Mouse (Mus musculus): Measurements from ENCODE around the gene Tnfrsf4. TPM values are rescaled to one million over a fixed set of nuclear protein-coding genes. Genes with fewer than 3 reads are reported as not detected.

Gene Tnfrsf4
- polyA plus RNA-seq, 1 experiment from 2014 or later, result 0.47 TPM

DNA sequence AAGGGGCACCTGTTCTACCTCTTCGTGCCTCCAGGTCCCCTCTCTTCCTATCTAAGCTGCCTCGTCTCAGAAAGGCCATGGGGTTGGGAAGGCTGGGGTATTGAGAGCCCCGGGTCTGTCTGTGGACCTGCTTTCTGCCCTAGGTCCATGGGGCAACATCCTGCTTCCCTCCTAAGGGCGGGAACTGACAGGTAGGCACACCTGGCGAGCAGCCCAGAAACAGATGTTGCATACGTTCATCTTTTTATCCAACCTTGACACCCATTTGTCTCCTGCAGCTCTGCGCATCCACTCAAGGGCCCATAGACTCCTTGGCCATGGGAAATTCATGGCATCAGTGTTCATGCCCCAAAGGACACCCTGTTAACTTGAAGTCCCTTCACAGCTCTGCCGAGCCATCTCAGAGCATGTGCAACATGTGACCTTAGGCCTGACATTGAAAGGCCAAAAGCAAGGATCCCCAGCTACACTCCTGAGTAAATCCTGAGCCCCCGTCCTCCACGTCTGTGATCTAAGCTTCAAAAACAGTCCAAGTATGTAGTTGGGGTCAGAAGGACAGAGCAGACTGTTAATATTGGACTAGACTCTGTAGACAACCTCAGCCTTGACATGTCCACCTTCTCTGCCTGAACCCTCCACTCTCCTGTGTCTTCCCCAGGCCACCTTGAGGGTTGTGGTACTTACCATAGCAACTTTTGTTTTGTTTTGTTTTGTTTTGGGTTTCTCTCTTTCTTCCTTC, 51.7 kb downstream of the Tnfrsf4 start:
- 93% methylated on average over 10 of the region's 10 CpGs for WGBS (ENCODE audit: missing documents)
- Histone ChIP-seq H3K36me3 (ENCODE audit: inconsistent target) (no peaks in the 10 kb centered on the region), H3K4me3 (ENCODE audit: inconsistent target) (no peak overlapping the region), H3K27ac (no peak overlapping the region), H3K79me2 (ENCODE audit: inconsistent target) (no peaks in the 10 kb centered on the region)

Other genes with a start within 250 kb of the Tnfrsf4 start
- 0.09 to 0.10 TPM in 2 of 3 replicates, not detected in the other for gene Vwa1, start 239.1 kb upstream of the Tnfrsf4 start, polyA plus RNA-seq (2018)
- gene Tmem88b, start 228.0 kb upstream of the Tnfrsf4 start, polyA plus RNA-seq (2018), result not detected in 3 replicates
- not detected in 3 replicates for gene Ankrd65, start 223.4 kb upstream of the Tnfrsf4 start, polyA plus RNA-seq (2018)
- 60.1 to 101 TPM (median 65.9 TPM) in 3 replicates for gene Mrpl20, start 211.0 kb upstream of the Tnfrsf4 start, polyA plus RNA-seq (2018)
- 21.9 to 54.1 TPM (median 31.3 TPM) in 3 replicates for gene Ccnl2, start 201.4 kb upstream of the Tnfrsf4 start, polyA plus RNA-seq (2018)
- gene Aurkaip1, start 182.6 kb upstream of the Tnfrsf4 start, polyA plus RNA-seq (2018), result 66.8 to 92.5 TPM (median 68.1 TPM) in 3 replicates
- gene Mxra8, start 174.2 kb upstream of the Tnfrsf4 start, polyA plus RNA-seq (2018), result 0.19 to 1.1 TPM (median 0.32 TPM) in 3 replicates
- gene Dvl1, start 166.4 kb upstream of the Tnfrsf4 start, polyA plus RNA-seq (2018), result 6.2 to 13.8 TPM (median 12.2 TPM) in 3 replicates
- gene Tas1r3, start 150.5 kb upstream of the Tnfrsf4 start, polyA plus RNA-seq (2018), result 0.04 to 0.11 TPM in 2 of 3 replicates, not detected in the other
- gene Cptp, start 144.4 kb upstream of the Tnfrsf4 start, polyA plus RNA-seq (2018), result 6.6 to 11.4 TPM (median 8.7 TPM) in 3 replicates
- 11.2 to 22.1 TPM (median 18.6 TPM) in 3 replicates for gene Ints11, start 144.3 kb upstream of the Tnfrsf4 start, polyA plus RNA-seq (2018)
- 12.4 to 21.3 TPM (median 17.4 TPM) in 3 replicates for gene Pusl1, start 122.1 kb upstream of the Tnfrsf4 start, polyA plus RNA-seq (2018)
- gene Acap3, start 122.0 kb upstream of the Tnfrsf4 start, polyA plus RNA-seq (2018), result 8.2 to 8.7 TPM (median 8.3 TPM) in 3 replicates
- gene Ube2j2, start 70.0 kb upstream of the Tnfrsf4 start, polyA plus RNA-seq (2018), result 55.7 to 67.6 TPM (median 65.4 TPM) in 3 replicates
- 5.3 to 17.5 TPM (median 14.9 TPM) in 3 replicates for gene C1qtnf12, start 51.5 kb upstream of the Tnfrsf4 start, polyA plus RNA-seq (2018)
- 1.4 to 6.1 TPM (median 2.9 TPM) in 3 replicates for gene B3galt6, start 21.2 kb upstream of the Tnfrsf4 start, polyA plus RNA-seq (2018)
- 261 to 438 TPM (median 289 TPM) in 3 replicates for gene Sdf4, start 21.0 kb upstream of the Tnfrsf4 start, polyA plus RNA-seq (2018)
- 0.29 to 0.30 TPM in 2 of 3 replicates, not detected in the other for gene Tnfrsf18, start 12.3 kb downstream of the Tnfrsf4 start, polyA plus RNA-seq (2018)
- gene Ttll10, start 45.6 kb downstream of the Tnfrsf4 start, polyA plus RNA-seq (2018), result not detected in 3 replicates
- 3.9 to 7.6 TPM (median 5.1 TPM) in 3 replicates for gene 9430015G10Rik, start 96.1 kb downstream of the Tnfrsf4 start, polyA plus RNA-seq (2018)
- not detected in 3 replicates for gene Rnf223, start 116.7 kb downstream of the Tnfrsf4 start, polyA plus RNA-seq (2018)
- 3.3 to 10.5 TPM (median 7.2 TPM) in 3 replicates for gene Agrn, start 183.6 kb downstream of the Tnfrsf4 start, polyA plus RNA-seq (2018)
- 62.5 to 462 TPM (median 183 TPM) in 3 replicates for gene Isg15, start 187.0 kb downstream of the Tnfrsf4 start, polyA plus RNA-seq (2018)
- 0.53 to 3.8 TPM (median 0.88 TPM) in 3 replicates for gene AW011738, start 189.5 kb downstream of the Tnfrsf4 start, polyA plus RNA-seq (2018)
- gene Perm1, start 202.0 kb downstream of the Tnfrsf4 start, polyA plus RNA-seq (2018), result 0.06 to 0.12 TPM in 2 of 3 replicates, not detected in the other
- 16.9 to 22.6 TPM (median 18.8 TPM) in 3 replicates for gene Plekhn1, start 221.0 kb downstream of the Tnfrsf4 start, polyA plus RNA-seq (2018)
- gene Noc2l, start 222.2 kb downstream of the Tnfrsf4 start, polyA plus RNA-seq (2018), result 52.2 to 93.1 TPM (median 59.9 TPM) in 3 replicates
- gene Samd11, start 241.8 kb downstream of the Tnfrsf4 start, polyA plus RNA-seq (2018), result 0.09 to 0.43 TPM in 2 of 3 replicates, not detected in the other

Measured in macrophage (primary cell).